Comparison of ENCODE assay signal across 24 mouse cellular contexts in genomic region chr2:25686941-25687340, GRCm38 (mm10). TPM values are rescaled to one million over a fixed set of nuclear protein-coding genes. Genes with fewer than 3 reads are reported as not detected.
"Had no signal": no experiment of that assay in that cellular context is flagged by ENCODE, and none has a peak within 500 bp of the region (broad histone marks: within the 10 kb centered on the region; RNA-seq: fewer than 3 reads in every experiment).

No protein-coding gene starts in this region.

- DNase-seq: kidney, adult 2 months; kidney, postnatal 14 days; lung, postnatal 14 days; right cerebral cortex, adult 18-20 months; right cerebral cortex, postnatal 25 days; thymus, adult 2 months; thymus, postnatal 25 days had no signal

- H3K9me3 ChIP-seq: kidney, embryonic 15.5 days; limb, embryonic 15.5 days; liver, embryonic 15.5 days; lung, embryonic 15.5 days; midbrain, embryonic 12.5 days had no signal

- H3K27ac ChIP-seq: kidney, embryonic 15.5 days; left cerebral cortex, adult 2 months; limb, embryonic 15.5 days; liver, embryonic 15.5 days; lung, embryonic 15.5 days; midbrain, embryonic 12.5 days had no signal

- H3K27me3 ChIP-seq: kidney, embryonic 15.5 days; liver, embryonic 15.5 days; lung, embryonic 15.5 days; midbrain, embryonic 12.5 days had no signal

- H3K36me3 ChIP-seq: kidney, embryonic 15.5 days; limb, embryonic 15.5 days; liver, embryonic 15.5 days; lung, embryonic 15.5 days; midbrain, embryonic 12.5 days had no signal

- H3K9ac ChIP-seq: kidney, embryonic 15.5 days; limb, embryonic 15.5 days; liver, embryonic 15.5 days; lung, embryonic 15.5 days; midbrain, embryonic 12.5 days had no signal

- H3K4me3 ChIP-seq: kidney, embryonic 15.5 days; left cerebral cortex, adult 2 months; limb, embryonic 15.5 days; liver, embryonic 15.5 days; lung, embryonic 15.5 days; midbrain, embryonic 12.5 days had no signal

- ATAC-seq: midbrain, embryonic 16.5 days had no signal

- H3K4me2 ChIP-seq: kidney, embryonic 15.5 days; limb, embryonic 15.5 days; liver, embryonic 15.5 days; lung, embryonic 15.5 days; midbrain, embryonic 12.5 days had no signal

- H3K4me1 ChIP-seq: kidney, embryonic 15.5 days; limb, embryonic 15.5 days; liver, embryonic 15.5 days; lung, embryonic 15.5 days; midbrain, embryonic 12.5 days had no signal

RNA-seq across cellular contexts. Expression of gene Lcn10, which starts 4.4 kb away (rescaled TPM):
- total RNA-seq: layer of hippocampus, adult 8-10 months; layer of hippocampus, postnatal 14 days; left cerebral cortex, adult 2 months; left cerebral cortex, postnatal 14 days; megakaryocyte-erythroid progenitor cell, adult 5-6 weeks had no signal
- polyA plus RNA-seq: kidney, adult 2 months; kidney, embryonic 15.5 days; large intestine, adult 2 months; limb, embryonic 11.5 days; limb, embryonic 15.5 days; liver, embryonic 15.5 days; lung, embryonic 15.5 days; midbrain, embryonic 12.5 days; midbrain, embryonic 16.5 days; neural tube, embryonic 14.5 days; small intestine, adult 2 months; stomach, embryonic 16.5 days had no signal

RNA-seq across cellular contexts. Expression of gene Lcn6, which starts 10.4 kb away (rescaled TPM):
- total RNA-seq: layer of hippocampus, adult 8-10 months; layer of hippocampus, postnatal 14 days; left cerebral cortex, adult 2 months; left cerebral cortex, postnatal 14 days; megakaryocyte-erythroid progenitor cell, adult 5-6 weeks had no signal
- polyA plus RNA-seq: kidney, adult 2 months; kidney, embryonic 15.5 days; large intestine, adult 2 months; limb, embryonic 11.5 days; limb, embryonic 15.5 days; liver, embryonic 15.5 days; lung, embryonic 15.5 days; midbrain, embryonic 12.5 days; midbrain, embryonic 16.5 days; neural tube, embryonic 14.5 days; small intestine, adult 2 months; stomach, embryonic 16.5 days had no signal

RNA-seq across cellular contexts. Expression of gene Obp2a, which starts 12.9 kb away (rescaled TPM):
- total RNA-seq: layer of hippocampus, adult 8-10 months; layer of hippocampus, postnatal 14 days; left cerebral cortex, adult 2 months; left cerebral cortex, postnatal 14 days; megakaryocyte-erythroid progenitor cell, adult 5-6 weeks had no signal
- polyA plus RNA-seq: kidney, adult 2 months; kidney, embryonic 15.5 days; large intestine, adult 2 months; limb, embryonic 11.5 days; limb, embryonic 15.5 days; liver, embryonic 15.5 days; lung, embryonic 15.5 days; midbrain, embryonic 12.5 days; midbrain, embryonic 16.5 days; neural tube, embryonic 14.5 days; small intestine, adult 2 months; stomach, embryonic 16.5 days; urinary bladder, adult 2 months had no signal

RNA-seq across cellular contexts. Expression of gene Lcn5, which starts 29.2 kb away (rescaled TPM):
- total RNA-seq: layer of hippocampus, adult 8-10 months; layer of hippocampus, postnatal 14 days; left cerebral cortex, adult 2 months; left cerebral cortex, postnatal 14 days; megakaryocyte-erythroid progenitor cell, adult 5-6 weeks had no signal
- polyA plus RNA-seq: kidney, adult 2 months; kidney, embryonic 15.5 days; large intestine, adult 2 months; limb, embryonic 11.5 days; limb, embryonic 15.5 days; liver, embryonic 15.5 days; lung, embryonic 15.5 days; midbrain, embryonic 12.5 days; midbrain, embryonic 16.5 days; neural tube, embryonic 14.5 days; small intestine, adult 2 months; stomach, embryonic 16.5 days; thymus, adult 2 months; urinary bladder, adult 2 months had no signal
